Mouse (Mus musculus): ENCODE results near the gene 2610318N02Rik. TPM values are rescaled to one million over a fixed set of nuclear protein-coding genes. Genes with fewer than 3 reads are reported as not detected.

The 2610318N02Rik gene
- polyA plus RNA-seq (2014; fragmentation: Illumina TruSeq; extraction: RNeasy Lipid Tissue Mini Kit (QIAGEN cat#74804); ENCODE audit: low read depth, low replicate concordance): not detected

DNA sequence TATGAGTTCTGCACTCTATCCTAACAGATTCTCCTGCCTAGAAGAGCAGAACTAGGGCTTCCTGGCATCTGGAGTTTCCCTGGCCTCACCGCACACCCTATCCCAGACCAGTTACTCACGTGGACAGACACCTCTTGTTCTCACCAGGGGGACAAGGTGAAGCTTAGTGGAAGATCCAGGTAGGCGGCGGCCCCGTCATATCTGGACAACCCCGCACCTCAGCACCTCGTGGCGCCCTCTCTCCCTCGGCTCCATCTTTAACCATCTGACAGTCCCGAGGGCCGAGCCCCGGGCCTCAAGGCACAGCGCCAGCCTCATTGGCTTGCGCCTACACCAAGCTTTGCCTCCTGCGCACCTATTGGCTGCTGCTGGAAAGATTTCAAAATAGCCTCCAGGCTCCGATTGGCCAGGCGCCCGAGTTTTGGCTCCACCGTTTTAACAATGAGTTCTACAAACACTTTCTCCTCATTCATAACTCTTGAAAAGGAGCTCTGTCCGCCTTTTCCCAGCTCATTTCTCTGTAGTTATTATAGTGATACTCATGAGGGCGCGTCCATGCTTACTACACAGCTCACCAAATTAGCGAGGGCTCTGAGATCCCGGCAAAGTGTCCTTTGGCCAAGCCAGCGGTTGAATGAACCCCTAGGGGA lies at the start of gene 2610318N02Rik:
TSS of gene 2610318N02Rik (minus strand) at position 297 of the 650 bp plus-strand sequence.

GRCm38 (mm10) chr16:17146772-17147235 lies 21.8 kb upstream of the 2610318N02Rik start, which contains the start of gene Ccdc116:
Ccdc116 (minus strand) TSS chr16:17147229.

GRCm38 (mm10) chr16:17144339-17144738 lies 19.4 kb upstream of the 2610318N02Rik start, which contains the start of gene Ydjc:
Ydjc (plus strand) TSS chr16:17144621.

DNA sequence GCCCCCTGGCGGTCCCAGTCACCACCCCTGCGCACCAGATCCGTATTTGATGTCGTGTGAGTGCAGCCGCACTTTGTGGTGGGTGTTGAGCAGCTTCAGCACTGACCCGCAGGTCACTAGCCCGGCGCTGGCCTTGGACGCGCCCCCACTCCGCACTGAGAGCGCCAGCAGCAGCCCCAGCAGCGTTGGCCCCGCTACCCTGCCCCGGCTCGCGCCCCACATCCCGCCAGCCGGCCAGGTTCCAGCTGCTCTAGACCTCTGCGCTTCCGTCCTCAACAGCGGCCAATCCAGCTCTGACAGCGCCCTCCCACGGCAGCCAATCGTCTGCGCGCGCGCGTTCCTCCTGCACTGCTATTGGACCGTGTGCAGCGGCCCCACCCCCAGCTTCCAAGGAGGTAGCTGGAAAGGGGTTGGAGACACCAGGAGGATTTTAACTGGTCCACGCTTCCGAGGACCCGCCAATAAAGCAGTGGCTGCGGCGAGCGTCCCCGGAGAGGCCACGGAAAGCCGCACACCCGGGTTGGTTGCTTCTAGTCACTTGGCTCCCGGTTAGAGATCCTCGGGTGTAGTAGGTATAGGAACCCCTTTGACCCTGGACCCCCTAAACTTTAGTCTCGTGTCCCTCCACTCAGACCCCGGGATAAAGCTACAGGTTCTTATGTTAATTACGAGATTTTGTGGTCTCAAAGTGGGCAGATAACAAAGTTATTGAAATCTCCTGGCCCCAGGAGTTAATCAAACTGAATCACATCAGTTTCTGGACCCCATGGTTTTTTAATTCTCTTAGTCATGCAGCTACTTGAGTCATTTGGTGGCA lies 7.3 kb upstream of the 2610318N02Rik start, which contains the start of gene Sdf2l1:
TSS of gene Sdf2l1 (minus strand) at position 295 of the 817 bp plus-strand sequence.

GRCm38 (mm10) chr16:17110771-17111743 lies 13.9 kb downstream of the 2610318N02Rik start, which contains the start of gene Ppil2:
Ppil2 (minus strand) TSS chr16:17111257.

DNA sequence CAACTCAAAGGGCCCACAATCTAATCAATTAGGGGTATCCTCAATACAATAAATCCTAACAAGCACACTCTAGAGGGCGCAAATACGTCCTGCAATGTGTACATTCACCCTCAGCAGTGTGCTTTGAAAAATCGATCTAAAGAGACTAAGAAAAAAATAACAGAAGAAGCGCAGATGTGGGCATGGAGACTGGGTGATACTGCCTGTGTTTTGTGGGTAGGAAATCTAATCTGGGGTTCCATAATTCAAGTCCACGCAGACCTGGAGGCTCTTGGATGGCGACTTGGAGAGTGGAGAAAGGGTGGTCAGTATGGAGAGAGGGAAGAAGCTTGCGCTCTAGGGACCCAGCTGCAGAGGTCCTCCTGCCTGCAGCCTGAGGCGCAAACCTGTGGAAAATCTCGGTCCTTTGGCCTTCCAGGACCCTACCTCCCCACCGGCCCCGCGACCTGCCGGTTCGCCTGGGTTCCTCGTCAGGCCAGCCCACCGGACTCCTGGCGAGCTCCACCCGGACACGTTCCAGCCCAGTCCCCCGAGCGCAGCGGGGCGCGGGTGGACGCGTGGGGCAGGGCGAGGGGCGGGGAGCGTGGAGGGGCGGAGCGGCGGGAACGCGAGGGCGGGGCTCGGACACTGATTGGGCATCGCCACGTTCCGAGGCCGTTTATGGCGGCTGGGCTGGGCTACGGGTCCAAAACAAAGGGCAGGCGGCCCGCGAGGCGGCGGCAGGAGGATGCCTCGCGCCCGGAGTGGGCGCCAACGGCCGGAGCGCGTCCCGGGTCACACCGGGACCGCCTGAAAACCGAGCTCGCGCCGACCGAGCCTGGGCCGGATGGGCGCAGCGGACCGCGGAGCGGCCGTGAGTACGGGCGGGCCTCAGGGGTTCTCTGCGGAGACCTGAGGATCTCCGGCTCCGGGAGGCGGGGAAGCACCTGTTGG lies 55.2 kb downstream of the 2610318N02Rik start, which contains the start of gene Ypel1:
TSS of gene Ypel1 (plus strand) at position 186 of the 933 bp plus-strand sequence.

Other genes with a start within 250 kb of the 2610318N02Rik start
- gene Ppm1f, start 228.7 kb downstream of the 2610318N02Rik start, polyA plus RNA-seq (2014; fragmentation: Illumina TruSeq; extraction: RNeasy Lipid Tissue Mini Kit (QIAGEN cat#74804); ENCODE audit: low read depth, low replicate concordance): 21.6 TPM
- gene Mapk1, start 141.8 kb downstream of the 2610318N02Rik start, polyA plus RNA-seq (2014; fragmentation: Illumina TruSeq; extraction: RNeasy Lipid Tissue Mini Kit (QIAGEN cat#74804); ENCODE audit: low read depth, low replicate concordance): 105 TPM
- gene Ypel1, start 55.5 kb downstream of the 2610318N02Rik start, polyA plus RNA-seq (2014; fragmentation: Illumina TruSeq; extraction: RNeasy Lipid Tissue Mini Kit (QIAGEN cat#74804); ENCODE audit: low read depth, low replicate concordance): 0.84 TPM
- gene Ppil2, start 13.9 kb downstream of the 2610318N02Rik start, polyA plus RNA-seq (2014; fragmentation: Illumina TruSeq; extraction: RNeasy Lipid Tissue Mini Kit (QIAGEN cat#74804); ENCODE audit: low read depth, low replicate concordance): 44.2 TPM
- 7.7 TPM for gene Sdf2l1, start 7.2 kb upstream of the 2610318N02Rik start, polyA plus RNA-seq (2014; fragmentation: Illumina TruSeq; extraction: RNeasy Lipid Tissue Mini Kit (QIAGEN cat#74804); ENCODE audit: low read depth, low replicate concordance)
- 2.1 TPM for gene Ydjc, start 19.5 kb upstream of the 2610318N02Rik start, polyA plus RNA-seq (2014; fragmentation: Illumina TruSeq; extraction: RNeasy Lipid Tissue Mini Kit (QIAGEN cat#74804); ENCODE audit: low read depth, low replicate concordance)
- 0.10 TPM for gene Ccdc116, start 22.1 kb upstream of the 2610318N02Rik start, polyA plus RNA-seq (2014; fragmentation: Illumina TruSeq; extraction: RNeasy Lipid Tissue Mini Kit (QIAGEN cat#74804); ENCODE audit: low read depth, low replicate concordance)
- 102 TPM for gene Ube2l3, start 77.5 kb upstream of the 2610318N02Rik start, polyA plus RNA-seq (2014; fragmentation: Illumina TruSeq; extraction: RNeasy Lipid Tissue Mini Kit (QIAGEN cat#74804); ENCODE audit: low read depth, low replicate concordance)
- not detected for gene Rimbp3, start 83.4 kb upstream of the 2610318N02Rik start, polyA plus RNA-seq (2014; fragmentation: Illumina TruSeq; extraction: RNeasy Lipid Tissue Mini Kit (QIAGEN cat#74804); ENCODE audit: low read depth, low replicate concordance)
- 2.0 TPM for gene Hic2, start 108.4 kb upstream of the 2610318N02Rik start, polyA plus RNA-seq (2014; fragmentation: Illumina TruSeq; extraction: RNeasy Lipid Tissue Mini Kit (QIAGEN cat#74804); ENCODE audit: low read depth, low replicate concordance)
- 4.1 TPM for gene Tmem191c, start 150.9 kb upstream of the 2610318N02Rik start, polyA plus RNA-seq (2014; fragmentation: Illumina TruSeq; extraction: RNeasy Lipid Tissue Mini Kit (QIAGEN cat#74804); ENCODE audit: low read depth, low replicate concordance)
- gene Serpind1, start 206.2 kb upstream of the 2610318N02Rik start, polyA plus RNA-seq (2014; fragmentation: Illumina TruSeq; extraction: RNeasy Lipid Tissue Mini Kit (QIAGEN cat#74804); ENCODE audit: low read depth, low replicate concordance): 0.42 TPM